Mouse (Mus musculus) forebrain, embryonic 16.5 days (tissue): ENCODE results near the gene Ctcf. TPM values are rescaled to one million over a fixed set of nuclear protein-coding genes. Genes with fewer than 3 reads are reported as not detected.

Source experiments
- ATAC-seq: fragments of 200-750 bp; cut with Nextera tagmentation; 2 replicates; pipeline ENCODE4 v1.8.0; 2017; ENCODE audit warnings: mild to moderate bottlenecking, moderate library complexity
- H3K27ac ChIP-seq: fragments of 300-500 bp; sonication (generic); 2 replicates; pipeline ENCODE4 v1.5.1; 2014; ENCODE audit warnings: low read length, control low read depth
- H3K27me3 ChIP-seq: fragments of 300-500 bp; sonication (generic); replicated peaks from 2 replicates; pipeline ENCODE4 v1.6.1; 2014; ENCODE audit warnings: low read length; ENCODE audit not compliant: control insufficient read depth, insufficient read depth
- H3K36me3 ChIP-seq: fragments of 300-500 bp; sonication (generic); 2 replicates; pipeline ENCODE4 v1.6.1; 2014; ENCODE audit not compliant: control insufficient read depth, insufficient read depth
- H3K4me1 ChIP-seq: fragments of 300-500 bp; sonication (generic); replicated peaks from 2 replicates; pipeline ENCODE4 v1.6.1; 2014; ENCODE audit warnings: low read length; ENCODE audit not compliant: control insufficient read depth, insufficient read depth
- H3K4me2 ChIP-seq: fragments of 300-500 bp; sonication (generic); 2 replicates; pipeline ENCODE4 v1.6.1; 2014; ENCODE audit warnings: mild to moderate bottlenecking, low read length, control low read depth
- H3K4me3 ChIP-seq: fragments of 300-500 bp; sonication (generic); replicated peaks from 2 replicates; pipeline ENCODE4 v1.5.1; 2014; ENCODE audit warnings: mild to moderate bottlenecking, low read length, control low read depth
- H3K9ac ChIP-seq: fragments of 300-500 bp; sonication (generic); replicated peaks from 2 replicates; pipeline ENCODE4 v1.6.1; 2014; ENCODE audit warnings: low read depth, low read length, control low read depth
- H3K9me3 ChIP-seq: fragments of 300-500 bp; sonication (generic); 2 replicates; pipeline ENCODE4 v1.6.1; 2016; ENCODE audit warnings: low read length; ENCODE audit not compliant: control insufficient read depth
- WGBS: fragments of 180-500 bp; shearing (Covaris S2); extraction: QIAGEN DNeasy Blood & Tissue Kit; methylation state at CpG from one replicate; pipeline ENCODE4 v1.1.7; 2014; 5-methylcytosine and 5-hydroxymethylcytosine counted together
- polyA plus RNA-seq: library from polyadenylated mRNA; unstranded; fragments of >200 nt; fragmentation: Nextera tagmentation; extraction: Ambion mirVana; gene quantifications from 2 replicates; pipeline ENCODE4 v1.2.1, GENCODE M21; 2015

Gene Ctcf
- polyA plus RNA-seq, 1 experiment from 2014 or later: 137 TPM

DNA sequence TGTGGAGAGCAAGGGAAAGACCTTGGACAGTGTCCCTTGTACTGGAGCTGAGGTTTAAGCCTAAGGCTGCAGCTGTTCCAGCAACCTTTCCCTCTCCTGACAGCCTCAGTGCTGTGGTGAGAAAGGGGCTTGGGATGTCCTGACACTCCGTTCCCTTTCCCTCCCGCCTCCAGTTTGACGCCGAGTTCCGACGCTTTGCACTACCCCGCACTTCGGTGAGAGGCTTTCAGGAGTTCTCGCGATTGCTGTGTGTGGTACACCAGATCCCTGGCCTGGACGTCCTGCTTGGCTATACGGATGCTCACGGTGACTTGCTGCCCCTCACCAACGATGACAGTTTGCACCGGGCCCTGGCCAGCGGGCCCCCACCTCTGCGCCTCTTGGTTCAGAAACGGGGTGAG lies 65.6 kb downstream of the Ctcf start:
- 33% methylated on average over 18 of the region's 18 CpGs for WGBS
- H3K27ac ChIP-seq: peak overlapping the region; percentile 97

DNA sequence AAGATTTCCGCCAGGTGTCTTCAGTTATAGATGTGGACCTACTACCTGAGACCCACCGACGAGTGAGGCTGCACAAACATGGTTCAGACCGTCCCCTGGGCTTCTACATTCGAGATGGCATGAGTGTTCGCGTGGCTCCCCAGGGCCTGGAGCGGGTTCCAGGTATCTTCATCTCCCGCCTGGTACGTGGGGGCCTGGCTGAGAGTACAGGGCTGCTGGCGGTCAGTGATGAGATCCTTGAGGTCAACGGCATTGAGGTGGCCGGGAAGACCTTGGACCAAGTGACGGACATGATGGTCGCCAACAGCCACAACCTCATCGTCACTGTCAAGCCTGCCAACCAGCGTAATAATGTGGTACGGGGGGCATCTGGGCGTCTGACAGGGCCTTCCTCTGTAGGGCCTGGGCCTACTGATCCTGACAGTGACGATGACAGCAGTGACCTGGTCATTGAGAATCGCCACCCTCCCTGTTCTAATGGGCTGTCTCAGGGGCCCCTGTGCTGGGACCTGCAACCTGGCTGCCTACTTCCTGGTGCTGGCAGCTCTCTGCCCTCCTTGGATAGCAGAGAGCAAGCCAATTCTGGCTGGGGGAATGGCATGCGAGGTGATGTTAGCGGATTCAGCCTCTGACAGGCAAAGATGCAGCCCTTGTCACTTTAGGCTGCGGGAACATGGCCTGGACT lies 66.5 kb downstream of the Ctcf start:
- H3K4me2 ChIP-seq: no peak overlapping the region
- peaks cover 4% of the 10 kb centered on the region; the same call in 1 of the 2 replicates for H3K36me3 ChIP-seq
- whole genome bisulfite sequencing: 91% methylated on average over 24 of the region's 24 CpGs
- no peaks in the 10 kb centered on the region for H3K27me3 ChIP-seq
- no peak overlapping the region for H3K27ac ChIP-seq
- no peak overlapping the region for H3K4me3 ChIP-seq
- H3K4me1 ChIP-seq: peaks cover 34% of the 10 kb centered on the region
- ATAC-seq: no peak
- H3K9me3 ChIP-seq: no peaks in the 10 kb centered on the region
- H3K9ac ChIP-seq: no peak overlapping the region

More for the DNA sequence above, 65.6 kb downstream of the Ctcf start:
- Histone ChIP-seq H3K4me3 (peak overlapping the region; percentile 74), H3K4me2 (peak overlapping the region; percentile 95), H3K9me3 (no peaks in the 10 kb centered on the region), H3K36me3 (peaks cover 7% of the 10 kb centered on the region; the same call in 1 of the 2 replicates), H3K9ac (peak overlapping the region; percentile 55), H3K4me1 (peaks cover 27% of the 10 kb centered on the region), H3K27me3 (no peaks in the 10 kb centered on the region)
- ATAC-seq: peak; percentile 5

DNA sequence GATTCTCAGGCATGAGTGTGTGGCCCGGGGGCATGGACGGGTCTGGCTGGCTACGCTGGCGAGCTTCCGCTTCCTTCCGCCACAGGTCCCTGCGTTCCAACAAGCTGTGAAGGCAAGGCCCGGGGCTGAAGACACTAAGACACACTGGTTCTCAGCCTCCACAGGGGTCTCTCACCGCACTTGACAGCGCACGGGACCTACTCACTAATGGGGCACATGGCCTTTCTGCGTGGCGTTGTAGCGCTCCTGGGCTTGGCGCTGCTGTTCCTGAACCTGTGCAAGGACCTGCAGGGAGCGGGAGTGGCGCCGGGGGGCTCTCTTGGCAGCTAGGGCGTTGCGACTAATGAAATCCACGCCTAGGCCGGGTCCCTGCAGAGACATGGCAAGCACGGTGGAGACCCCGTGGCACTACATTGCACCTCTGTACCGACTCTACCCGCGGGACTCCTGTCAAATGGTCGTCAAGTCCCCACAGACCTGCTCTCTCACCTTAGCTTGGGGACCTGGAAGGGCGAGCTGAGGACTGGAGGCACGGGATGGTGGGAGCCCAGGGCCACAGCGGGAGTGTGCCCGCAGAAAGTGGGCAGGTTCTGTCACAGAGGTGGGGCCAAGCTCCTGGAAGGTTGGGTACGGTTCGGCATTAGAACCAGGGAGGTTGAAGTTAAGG lies 67.9 kb downstream of the Ctcf start:
- 92% methylated on average over 34 of the region's 34 CpGs for WGBS
- Histone ChIP-seq H3K4me2 (no peak overlapping the region), H3K9ac (no peak overlapping the region), H3K36me3 (peaks cover 2% of the 10 kb centered on the region; the same call in 1 of the 2 replicates), H3K9me3 (no peaks in the 10 kb centered on the region), H3K27me3 (no peaks in the 10 kb centered on the region), H3K4me3 (no peak overlapping the region), H3K27ac (no peak overlapping the region), H3K4me1 (peaks cover 36% of the 10 kb centered on the region)
- no peak for ATAC-seq

- Histone ChIP-seq H3K27ac (no peak overlapping the region), H3K27me3 (no peaks in the 10 kb centered on the region), H3K4me1 (peaks cover 31% of the 10 kb centered on the region), H3K4me3 (no peak overlapping the region), H3K9ac (no peak overlapping the region), H3K4me2 (no peak overlapping the region), H3K36me3 (peaks cover 2% of the 10 kb centered on the region; the same call in 1 of the 2 replicates), H3K9me3 (no peaks in the 10 kb centered on the region)
- WGBS: 92% methylated on average over 6 of the region's 6 CpGs
- no peak for ATAC-seq
Measured at GRCm38 (mm10) chr8:105704955-105705354, 68.6 kb downstream of the Ctcf start.

DNA sequence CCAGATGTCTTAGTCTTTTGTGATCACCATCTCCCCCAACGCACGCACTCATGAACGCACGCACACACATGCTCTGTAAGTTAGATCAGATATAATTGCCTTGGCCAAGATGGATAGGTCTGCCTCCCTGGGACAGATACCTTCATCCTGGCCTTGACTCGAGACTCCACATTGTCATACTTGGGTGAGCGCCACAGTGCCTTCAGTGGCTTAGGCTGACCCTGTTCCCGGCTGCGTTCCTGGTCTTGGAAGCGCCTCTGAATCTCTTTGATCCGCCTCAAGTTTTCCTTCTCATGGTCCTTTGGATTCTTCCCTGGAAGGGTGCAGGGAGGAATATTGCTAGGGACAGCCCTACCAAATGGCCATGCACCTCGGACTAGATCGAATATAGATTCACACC lies 70.1 kb downstream of the Ctcf start:
- no peak overlapping the region for H3K4me2 ChIP-seq
- 75% methylated on average over 12 of the region's 12 CpGs for WGBS
- no peak overlapping the region for H3K27ac ChIP-seq
- H3K9ac ChIP-seq: no peak overlapping the region
- H3K9me3 ChIP-seq: no peaks in the 10 kb centered on the region
- peaks cover 2% of the 10 kb centered on the region; the same call in 1 of the 2 replicates for H3K36me3 ChIP-seq
- peaks cover 26% of the 10 kb centered on the region for H3K4me1 ChIP-seq
- H3K27me3 ChIP-seq: no peaks in the 10 kb centered on the region
- no peak for ATAC-seq
- no peak overlapping the region for H3K4me3 ChIP-seq

DNA sequence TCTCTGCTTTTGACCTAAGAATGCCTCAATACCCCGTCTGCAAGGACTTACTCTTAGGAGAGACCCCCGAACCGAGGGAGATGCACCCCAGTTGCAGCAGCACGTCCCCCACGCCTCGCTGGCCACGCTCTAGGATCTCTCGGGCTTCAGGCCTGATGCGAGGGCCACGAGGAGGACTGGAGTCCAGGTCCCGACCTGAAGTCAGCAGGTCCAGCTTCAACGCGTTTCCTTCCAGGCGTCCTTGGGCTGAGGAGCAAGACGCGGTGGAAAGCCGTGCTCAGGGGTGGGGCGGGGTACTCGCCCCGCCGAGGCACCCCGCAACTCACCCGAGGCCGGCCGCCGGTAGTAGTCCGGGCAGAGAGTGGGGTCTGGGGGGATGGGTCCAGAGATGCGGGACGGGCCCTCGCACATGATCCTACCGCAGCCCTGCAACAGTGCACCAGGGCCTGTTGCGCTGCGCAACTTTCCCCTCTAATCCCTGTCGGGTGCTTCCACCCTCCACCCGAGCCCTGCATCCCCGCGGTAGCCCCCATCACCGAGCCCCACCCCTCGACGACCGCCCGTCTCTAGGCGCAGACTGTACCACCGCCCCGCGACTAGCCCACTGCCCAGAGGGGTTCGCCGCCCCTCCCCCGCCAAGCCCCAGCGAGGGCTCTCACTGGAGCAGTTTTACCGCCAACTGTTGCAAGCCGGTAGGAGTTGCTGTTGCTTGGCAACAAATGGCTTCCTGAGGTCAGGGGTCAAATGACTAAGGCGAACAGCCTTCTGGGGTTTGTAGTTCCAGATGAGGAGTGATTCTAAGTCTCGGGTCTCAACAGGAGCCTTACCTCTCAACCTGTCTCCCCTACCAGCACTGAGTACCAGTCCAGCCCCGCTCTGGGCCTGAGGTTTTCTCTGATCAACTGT lies 71.4 kb downstream of the Ctcf start, which contains the start of the genes 4933405L10Rik and Enkd1:
4933405L10Rik (plus strand) TSS at position 158 of the 906 bp plus-strand sequence.
Enkd1 (minus strand) TSS at position 713 of the 906 bp plus-strand sequence.
- peak within 1 kb of the TSS; percentile 55 for H3K9ac ChIP-seq
- peaks cover 2% of the 10 kb centered on the region; the same call in 1 of the 2 replicates for H3K36me3 ChIP-seq
- no peaks in the 10 kb centered on the region for H3K27me3 ChIP-seq
- peaks cover 15% of the 10 kb centered on the region for H3K4me1 ChIP-seq
- WGBS: under 1% methylated on average over 53 of the region's 55 CpGs
- no peaks in the 10 kb centered on the region for H3K9me3 ChIP-seq
- peak; percentile 81 for ATAC-seq
- H3K27ac ChIP-seq: no peak within 1 kb of the TSS
- H3K4me3 ChIP-seq: peak within 1 kb of the TSS; percentile 79
- peak within 1 kb of the TSS; percentile 92 for H3K4me2 ChIP-seq

DNA sequence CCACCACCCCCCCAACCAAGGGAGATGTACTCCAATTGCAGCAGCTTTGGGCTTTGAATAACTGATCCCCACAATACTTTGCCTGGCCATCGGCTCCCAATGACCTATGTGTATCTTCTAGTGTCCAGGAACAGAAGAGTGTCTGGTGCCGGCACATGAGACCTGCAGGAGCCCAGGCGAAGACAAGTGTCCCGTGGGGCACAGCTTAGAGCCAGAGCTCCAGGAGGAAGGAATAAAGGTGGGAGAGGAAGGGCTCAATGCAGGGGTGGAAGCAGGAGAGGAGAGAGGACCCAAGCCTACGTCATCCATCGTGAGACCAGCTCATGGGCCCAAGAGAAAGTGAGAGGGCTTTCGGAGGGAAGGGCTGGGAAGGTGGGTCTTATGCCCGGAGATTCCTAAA lies 72.3 kb downstream of the Ctcf start:
- Histone ChIP-seq H3K4me3 (no peak overlapping the region), H3K27me3 (no peaks in the 10 kb centered on the region), H3K36me3 (no peaks in the 10 kb centered on the region), H3K9me3 (no peaks in the 10 kb centered on the region), H3K4me2 (no peak overlapping the region), H3K27ac (no peak overlapping the region), H3K4me1 (peaks cover 14% of the 10 kb centered on the region), H3K9ac (no peak overlapping the region)
- ATAC-seq: no peak
- WGBS: 92% methylated on average over 8 of the region's 8 CpGs

- ATAC-seq: no peak
- WGBS: 77% methylated on average over 14 of the region's 14 CpGs
- Histone ChIP-seq H3K36me3 (no peaks in the 10 kb centered on the region), H3K27me3 (no peaks in the 10 kb centered on the region), H3K9ac (no peak overlapping the region), H3K4me1 (peaks cover 14% of the 10 kb centered on the region), H3K4me2 (no peak overlapping the region), H3K4me3 (no peak overlapping the region), H3K9me3 (no peaks in the 10 kb centered on the region), H3K27ac (no peak overlapping the region)
Measured at GRCm38 (mm10) chr8:105709317-105709716, 72.9 kb downstream of the Ctcf start.

DNA sequence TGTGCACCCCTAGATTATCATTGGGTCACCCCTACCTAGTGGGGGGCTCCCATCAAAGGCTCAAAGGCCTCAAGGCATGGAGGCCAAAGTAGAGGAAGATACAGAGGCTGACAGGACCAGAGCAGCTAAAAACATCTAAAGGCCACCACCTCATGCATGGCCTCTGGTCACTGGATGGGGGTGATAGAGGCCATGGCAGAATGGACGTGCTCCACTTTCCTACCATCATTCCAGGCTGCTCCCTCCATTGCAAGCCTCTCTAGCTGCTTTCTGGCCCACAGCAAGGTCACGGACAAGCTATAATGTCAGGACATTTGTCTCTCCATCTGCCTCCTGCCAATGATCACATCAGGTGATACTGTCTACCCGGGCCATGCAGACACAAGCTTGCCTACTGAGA lies 75.9 kb downstream of the Ctcf start:
- no peak for ATAC-seq
- Histone ChIP-seq H3K4me2 (no peak overlapping the region), H3K9ac (no peak overlapping the region), H3K27me3 (no peaks in the 10 kb centered on the region), H3K27ac (no peak overlapping the region), H3K9me3 (no peaks in the 10 kb centered on the region), H3K4me1 (peaks cover 7% of the 10 kb centered on the region; the same call in 1 of the 2 replicates), H3K4me3 (no peak overlapping the region), H3K36me3 (peaks cover 8% of the 10 kb centered on the region)
- WGBS: 85% methylated on average over 3 of the region's 3 CpGs
